Mouse (Mus musculus) myocyte (in vitro differentiated cells): ENCODE measurements around the gene Csrp3.

Source experiments
- E2F4 ChIP-seq: IDR thresholded peaks from one replicate; pipeline ENCODE4 v1.6.1; 2011; ENCODE audit warnings: mild to moderate bottlenecking, control low read depth, moderate library complexity; ENCODE audit not compliant: insufficient read depth
- POLR2A ChIP-seq: IDR thresholded peaks from one replicate; pipeline ENCODE4 v1.6.1; 2011; ENCODE audit warnings: low read depth, mild to moderate bottlenecking, control low read depth, moderate library complexity; ENCODE audit not compliant: insufficient read length
- SRF ChIP-seq: IDR thresholded peaks from one replicate; pipeline ENCODE4 v1.6.1; 2011; ENCODE audit warnings: low read depth; ENCODE audit not compliant: control insufficient read depth, insufficient read length

- TF ChIP-seq POLR2A, result no peak
- TF ChIP-seq SRF, result no peak
- no peak for TF ChIP-seq E2F4
Measured at GRCm38 (mm10) chr7:48821654-48822053, 26.2 kb downstream of the Csrp3 start.
